Mouse (Mus musculus) lung, adult 2 months (tissue): ENCODE data around the gene Sall4.

Experiments used
- CTCF ChIP-seq: fragments of 200-500 bp; IDR thresholded peaks from 2 replicates; pipeline ENCODE4 v1.5.1; 2011; ENCODE audit warnings: mild to moderate bottlenecking, low read length, control low read depth; ENCODE audit not compliant: insufficient read depth
- POLR2A ChIP-seq: fragments of 200-500 bp; IDR thresholded peaks from 2 replicates; pipeline ENCODE4 v1.6.1; 2011; ENCODE audit warnings: low read depth, mild to moderate bottlenecking, control low read depth, low read length, borderline replicate concordance; ENCODE audit errors: extremely low read depth

GRCm38 (mm10) chr2:168777481-168777880, 9.7 kb upstream of the Sall4 start:
- no peak for TF ChIP-seq POLR2A
- no peak for TF ChIP-seq CTCF
